Mouse (Mus musculus) heart, postnatal 10 days (tissue): ENCODE measurements around the gene Apela. TPM values are rescaled to one million over a fixed set of nuclear protein-coding genes. Genes with fewer than 3 reads are reported as not detected.

ENCODE experiments used
- DNase-seq, 2 experiments: peaks; one replicate each; pipeline ENCODE4 v3.0.0; 2021
- intact Hi-C: fragments of 180-260 bp; cut with DNase I; formaldehyde crosslinking; loops from one replicate; pipeline ENCODE4 v1.15.1; 2025
- total RNA-seq, 2 experiments: library from RNA; stranded (reverse); gene quantifications; 2 replicates each; pipeline ENCODE4 v1.2.3; 2021

The Apela gene
- total RNA-seq: under 1 TPM; 0.35 to 0.45 TPM

- intact Hi-C loops: no loop called here
- DNase-seq: peak; percentile 4 to 6
Observed at GRCm38 (mm10) chr8:65037117-65037533, at the start of gene Apela. Gene Apela (minus strand): TSS chr8:65037336.

GRCm38 (mm10) chr8:65085680-65086079 lies 48.5 kb upstream of the Apela start:
- intact Hi-C loops: no loop called here

GRCm38 (mm10) chr8:65080731-65081130 lies 43.6 kb upstream of the Apela start:
- intact Hi-C loops: no loop called here
- DNase-seq: no peak

More at GRCm38 (mm10) chr8:65085680-65086079, 48.5 kb upstream of the Apela start:
- no peak for DNase-seq

GRCm38 (mm10) chr8:65074733-65075132 lies 37.6 kb upstream of the Apela start, which contains the start of gene Gm10663:
Gene Gm10663 (plus strand): TSS chr8:65075033.
- DNase-seq: no peak
- intact Hi-C loops: no loop called here

- intact Hi-C loops: no loop called here
- no peak for DNase-seq
Observed at GRCm38 (mm10) chr8:65070996-65071395, 33.9 kb upstream of the Apela start.

- DNase-seq: no peak
- intact Hi-C loops: no loop called here
Observed at GRCm38 (mm10) chr8:65068473-65068819, 31.3 kb upstream of the Apela start.

GRCm38 (mm10) chr8:65067694-65068472 lies 30.7 kb upstream of the Apela start:
- intact Hi-C loops: no loop called here
- DNase-seq: no peak

- intact Hi-C loops: no loop called here
- no peak for DNase-seq
Observed at GRCm38 (mm10) chr8:65067031-65067430, 29.9 kb upstream of the Apela start.

- intact Hi-C loops: no loop called here
- no peak for DNase-seq
Observed at GRCm38 (mm10) chr8:65065622-65066021, 28.5 kb upstream of the Apela start.

GRCm38 (mm10) chr8:65064071-65064470 lies 26.9 kb upstream of the Apela start:
- intact Hi-C loops: no loop called here
- DNase-seq: no peak

GRCm38 (mm10) chr8:65062195-65062594 lies 25.1 kb upstream of the Apela start:
- intact Hi-C loops: no loop called here
- no peak for DNase-seq

- intact Hi-C loops: no loop called here
- DNase-seq: no peak
Observed at GRCm38 (mm10) chr8:65056722-65057121, 19.6 kb upstream of the Apela start.

- DNase-seq: no peak
- intact Hi-C loops: no loop called here
Observed at GRCm38 (mm10) chr8:65053968-65054367, 16.8 kb upstream of the Apela start.

- intact Hi-C loops: no loop called here
Observed at GRCm38 (mm10) chr8:65053554-65053953, 16.4 kb upstream of the Apela start.

GRCm38 (mm10) chr8:65047801-65048200 lies 10.7 kb upstream of the Apela start:
- DNase-seq: no peak
- intact Hi-C loops: no loop called here

More at GRCm38 (mm10) chr8:65053554-65053953, 16.4 kb upstream of the Apela start:
- DNase-seq: no peak

- DNase-seq: no peak
- intact Hi-C loops: no loop called here
Observed at GRCm38 (mm10) chr8:65047193-65047592, 10.1 kb upstream of the Apela start.

- intact Hi-C loops: no loop called here
- no peak for DNase-seq
Observed at GRCm38 (mm10) chr8:65046565-65046964, 9.4 kb upstream of the Apela start.

- intact Hi-C loops: no loop called here
- DNase-seq: no peak
Observed at GRCm38 (mm10) chr8:65034136-65034535, 3.0 kb downstream of the Apela start.

- DNase-seq: no peak
- intact Hi-C loops: no loop called here
Observed at GRCm38 (mm10) chr8:65033056-65033455, 4.1 kb downstream of the Apela start.

GRCm38 (mm10) chr8:65032107-65032506 lies 5.0 kb downstream of the Apela start:
- DNase-seq: no peak
- intact Hi-C loops: no loop called here

- DNase-seq: no peak
- intact Hi-C loops: no loop called here
Observed at GRCm38 (mm10) chr8:65030735-65031485, 6.2 kb downstream of the Apela start.

- no peak for DNase-seq
- intact Hi-C loops: loop anchor here (10.0 kb wide), 1 partner anchor 1405 kb away; no protein-coding TSS in a partner anchor
Observed at GRCm38 (mm10) chr8:65029776-65030175, 7.4 kb downstream of the Apela start.
